In genomic region chr16:84042010-84042449, GRCm38 (mm10) we compare ENCODE assay signal across 10 mouse cellular contexts.
DNase-seq lines count a peak whose midpoint lies in the region; ATAC-seq and TF ChIP-seq lines count a peak whose summit lies in the region.
"Had no signal": no experiment of that assay in that cellular context is flagged by ENCODE, and none has a peak within 500 bp of the region (broad histone marks: within the 10 kb centered on the region; RNA-seq: fewer than 3 reads in every experiment).

No protein-coding gene starts in this region.

- no peak for TF ChIP-seq CTCF in lung, embryonic 14.5 days (IDR thresholded peaks at IDR 0.05; ENCODE audit: low read depth)

- no peak for ATAC-seq in lung, embryonic 14.5 days (ENCODE audit: insufficient read depth)

- no peak overlapping the region for H3K4me3 ChIP-seq in lung, embryonic 14.5 days (ENCODE audit: low read depth, low read length)
- H3K4me3 ChIP-seq: heart, embryonic 15.5 days; lung, embryonic 15.5 days had no signal

- 64% methylated on average over 4 of the region's 4 CpGs for WGBS in lung, embryonic 14.5 days

- H3K36me3 ChIP-seq in lung, embryonic 14.5 days (ENCODE audit: insufficient read depth), result no peaks in the 10 kb centered on the region
- H3K36me3 ChIP-seq: heart, embryonic 15.5 days; lung, embryonic 15.5 days had no signal

- no peak overlapping the region for H3K27ac ChIP-seq in lung, embryonic 14.5 days (ENCODE audit: low read depth)
- H3K27ac ChIP-seq: heart, embryonic 15.5 days; lung, embryonic 15.5 days had no signal

- no peak overlapping the region for H3K9ac ChIP-seq in lung, embryonic 14.5 days
- H3K9ac ChIP-seq: heart, embryonic 15.5 days; lung, embryonic 15.5 days had no signal

- H3K4me2 ChIP-seq in lung, embryonic 14.5 days, result no peak overlapping the region
- H3K4me2 ChIP-seq: heart, embryonic 15.5 days; lung, embryonic 15.5 days had no signal

- no peaks in the 10 kb centered on the region for H3K4me1 ChIP-seq in lung, embryonic 14.5 days (ENCODE audit: insufficient read depth)
- H3K4me1 ChIP-seq: heart, embryonic 15.5 days; lung, embryonic 15.5 days had no signal

- H3K9me3 ChIP-seq in lung, embryonic 14.5 days (ENCODE audit: low read depth, low read length), result no peaks in the 10 kb centered on the region
- H3K9me3 ChIP-seq: heart, embryonic 15.5 days; lung, embryonic 15.5 days had no signal

- peak; percentile 26 for DNase-seq in lung, embryonic 14.5 days
- no peak for DNase-seq in lung, postnatal 14 days
- DNase-seq in cerebellum, postnatal 4 days (ENCODE audit: low spot score in 2 of 2), result peak; percentile 27 to 69
- DNase-seq in layer of hippocampus, postnatal 25 days (ENCODE audit: extremely low spot score in 1 of 2, low spot score in 1 of 2), result peak; percentile 24 to 35
- peak; percentile 10 for DNase-seq in right cerebral cortex, postnatal 14 days
- no peak for DNase-seq in kidney, postnatal 36 days
- no peak for DNase-seq in urinary bladder, adult 2 months (ENCODE audit: low spot score)
- no peak for DNase-seq in kidney, adult 8-10 months

- no peaks in the 10 kb centered on the region for H3K27me3 ChIP-seq in lung, embryonic 14.5 days (ENCODE audit: insufficient read depth, low read length)
- H3K27me3 ChIP-seq: heart, embryonic 15.5 days; lung, embryonic 15.5 days had no signal

Comparison
In these comparisons a context has a peak if more than half of its experiments do, and no peak if none do; other contexts are left out.
1. DNase-seq: peak in lung, embryonic 14.5 days (single experiment), cerebellum, postnatal 4 days (2 of 2), layer of hippocampus, postnatal 25 days (2 of 2) and right cerebral cortex, postnatal 14 days (single experiment); none in lung, postnatal 14 days (single experiment), kidney, postnatal 36 days (0 of 2), urinary bladder, adult 2 months (single experiment) and kidney, adult 8-10 months (0 of 2).